Mouse (Mus musculus): ENCODE results near the gene Cyld. TPM values are rescaled to one million over a fixed set of nuclear protein-coding genes. Genes with fewer than 3 reads are reported as not detected.
"Not testable (repeated sequence)": the region's sequence is repeated elsewhere in the genome, so short reads cannot be mapped to it uniquely, and the experiment has no call there.

Cyld gene
- 6.9 and 7.4 TPM in 2 replicates for polyA plus RNA-seq (2015; fragmentation: Nextera tagmentation; extraction: Ambion mirVana)

- H3K4me1 ChIP-seq (replicated peaks; ENCODE audit: control insufficient read depth, insufficient read depth), result 0 out of 2 replicates have a peak, but pooled peaks cover 2% of the 10 kb centered on the region
- TF ChIP-seq EP300 (optimal IDR thresholded peaks at IDR 0.05) (no peak), CTCF (IDR thresholded peaks at IDR 0.05; ENCODE audit: low read depth) (peak; percentile 35)
- DNase-seq (ENCODE audit: low spot score) (peak; percentile 99), ATAC-seq (ENCODE audit: low FRiP score, low TSS enrichment) (peak; percentile 99)
- H3K9ac ChIP-seq (ENCODE audit: low read length), result peak within 1 kb of the TSS; percentile 85
- peak within 1 kb of the TSS; percentile 91 for H3K27ac ChIP-seq (replicated peaks)
- WGBS, result under 1% methylated on average over 63 of the region's 80 CpGs
- no peaks in the 10 kb centered on the region for H3K27me3 ChIP-seq (ENCODE audit: control insufficient read depth, insufficient read depth, low read length)
- no peaks in the 10 kb centered on the region for H3K36me3 ChIP-seq (ENCODE audit: control insufficient read depth, insufficient read depth, low read length)
- H3K4me2 ChIP-seq (replicated peaks; ENCODE audit: low read depth), result peak within 1 kb of the TSS; percentile 69
- no peaks in the 10 kb centered on the region for H3K9me3 ChIP-seq (ENCODE audit: control insufficient read depth, low read length)
- peak within 1 kb of the TSS; percentile 91 for H3K4me3 ChIP-seq (ENCODE audit: low read depth, low read length)
These were observed at the start of gene Cyld for GRCm38 (mm10) chr8:88696721-88697641. TSS of gene Cyld (plus strand) at chr8:88697028.

GRCm38 (mm10) chr8:88648322-88648721, 48.5 kb upstream of the Cyld start:
- no peak for ATAC-seq (ENCODE audit: low FRiP score, low TSS enrichment)
- TF ChIP-seq CTCF (IDR thresholded peaks at IDR 0.05; ENCODE audit: low read depth) (no peak), EP300 (optimal IDR thresholded peaks at IDR 0.05) (no peak)
- no peak for DNase-seq (ENCODE audit: low spot score)
- H3K36me3 ChIP-seq (ENCODE audit: control insufficient read depth, insufficient read depth, low read length), result no peaks in the 10 kb centered on the region
- no peak overlapping the region for H3K4me3 ChIP-seq (ENCODE audit: low read depth, low read length)
- no peaks in the 10 kb centered on the region for H3K27me3 ChIP-seq (ENCODE audit: control insufficient read depth, insufficient read depth, low read length)
- peaks cover 3% of the 10 kb centered on the region; the same call in 1 of the 2 replicates for H3K4me1 ChIP-seq (replicated peaks; ENCODE audit: control insufficient read depth, insufficient read depth)
- H3K27ac ChIP-seq (replicated peaks), result no peak overlapping the region
- H3K9me3 ChIP-seq (ENCODE audit: control insufficient read depth, low read length), result no peaks in the 10 kb centered on the region
- H3K4me2 ChIP-seq (replicated peaks; ENCODE audit: low read depth), result no peak overlapping the region; the same call in 1 of the 2 replicates
- H3K9ac ChIP-seq (ENCODE audit: low read length), result no peak overlapping the region

GRCm38 (mm10) chr8:88650016-88650708, 46.7 kb upstream of the Cyld start:
- TF ChIP-seq EP300 (optimal IDR thresholded peaks at IDR 0.05) (no peak), CTCF (IDR thresholded peaks at IDR 0.05; ENCODE audit: low read depth) (no peak)
- DNase-seq (ENCODE audit: low spot score) (peak; percentile 36), ATAC-seq (ENCODE audit: low FRiP score, low TSS enrichment) (no peak)
- Histone ChIP-seq H3K27me3 (ENCODE audit: control insufficient read depth, insufficient read depth, low read length) (no peaks in the 10 kb centered on the region), H3K4me1 (replicated peaks; ENCODE audit: control insufficient read depth, insufficient read depth) (peaks cover 3% of the 10 kb centered on the region; the same call in 1 of the 2 replicates), H3K36me3 (ENCODE audit: control insufficient read depth, insufficient read depth, low read length) (no peaks in the 10 kb centered on the region), H3K27ac (replicated peaks) (no peak overlapping the region), H3K4me3 (ENCODE audit: low read depth, low read length) (no peak overlapping the region), H3K4me2 (replicated peaks; ENCODE audit: low read depth) (no peak overlapping the region), H3K9ac (ENCODE audit: low read length) (no peak overlapping the region), H3K9me3 (ENCODE audit: control insufficient read depth, low read length) (no peaks in the 10 kb centered on the region)
- 53% methylated on average over 6 of the region's 6 CpGs for WGBS

GRCm38 (mm10) chr8:88651122-88651521, 45.7 kb upstream of the Cyld start:
- not testable (repeated sequence) for H3K4me1 ChIP-seq (replicated peaks; ENCODE audit: control insufficient read depth, insufficient read depth); ATAC-seq (ENCODE audit: low FRiP score, low TSS enrichment); DNase-seq (ENCODE audit: low spot score); H3K9ac ChIP-seq (ENCODE audit: low read length); H3K4me2 ChIP-seq (replicated peaks; ENCODE audit: low read depth); H3K27me3 ChIP-seq (ENCODE audit: control insufficient read depth, insufficient read depth, low read length); H3K36me3 ChIP-seq (ENCODE audit: control insufficient read depth, insufficient read depth, low read length); H3K27ac ChIP-seq (replicated peaks); H3K9me3 ChIP-seq (ENCODE audit: control insufficient read depth, low read length); H3K4me3 ChIP-seq (ENCODE audit: low read depth, low read length)
- WGBS, result 52% methylated on average over 4 of the region's 4 CpGs

- Histone ChIP-seq H3K4me3 (ENCODE audit: low read depth, low read length) (no peak overlapping the region), H3K27me3 (ENCODE audit: control insufficient read depth, insufficient read depth, low read length) (no peaks in the 10 kb centered on the region), H3K4me1 (replicated peaks; ENCODE audit: control insufficient read depth, insufficient read depth) (no peaks in the 10 kb centered on the region), H3K36me3 (ENCODE audit: control insufficient read depth, insufficient read depth, low read length) (no peaks in the 10 kb centered on the region), H3K4me2 (replicated peaks; ENCODE audit: low read depth) (no peak overlapping the region), H3K9ac (ENCODE audit: low read length) (no peak overlapping the region), H3K27ac (replicated peaks) (no peak overlapping the region), H3K9me3 (ENCODE audit: control insufficient read depth, low read length) (no peaks in the 10 kb centered on the region)
- no peak for TF ChIP-seq EP300 (optimal IDR thresholded peaks at IDR 0.05)
- DNase-seq (ENCODE audit: low spot score) (no peak), ATAC-seq (ENCODE audit: low FRiP score, low TSS enrichment) (no peak)
These were observed 41.5 kb upstream of the Cyld start for GRCm38 (mm10) chr8:88655334-88655733.

- no peaks in the 10 kb centered on the region for H3K9me3 ChIP-seq (ENCODE audit: control insufficient read depth, low read length)
- DNase-seq (ENCODE audit: low spot score) (no peak), ATAC-seq (ENCODE audit: low FRiP score, low TSS enrichment) (no peak)
- 56% methylated on average over 3 of the region's 3 CpGs for WGBS
- no peak for TF ChIP-seq EP300 (optimal IDR thresholded peaks at IDR 0.05)
- no peaks in the 10 kb centered on the region for H3K36me3 ChIP-seq (ENCODE audit: control insufficient read depth, insufficient read depth, low read length)
- no peak overlapping the region for H3K27ac ChIP-seq (replicated peaks)
- no peak overlapping the region for H3K4me2 ChIP-seq (replicated peaks; ENCODE audit: low read depth)
- no peak overlapping the region for H3K9ac ChIP-seq (ENCODE audit: low read length)
- no peaks in the 10 kb centered on the region for H3K4me1 ChIP-seq (replicated peaks; ENCODE audit: control insufficient read depth, insufficient read depth)
- H3K27me3 ChIP-seq (ENCODE audit: control insufficient read depth, insufficient read depth, low read length), result no peaks in the 10 kb centered on the region
- no peak overlapping the region for H3K4me3 ChIP-seq (ENCODE audit: low read depth, low read length)
These were observed 37.0 kb upstream of the Cyld start for GRCm38 (mm10) chr8:88659873-88660272.
